Mouse (Mus musculus) forebrain, postnatal 0 days (tissue): ENCODE measurements around the gene Fbxo48. TPM values are rescaled to one million over a fixed set of nuclear protein-coding genes. Genes with fewer than 3 reads are reported as not detected.

ENCODE experiments used
- ATAC-seq: fragments of 200-750 bp; cut with Nextera tagmentation; 2 replicates; pipeline ENCODE4 v1.8.0; 2017; ENCODE audit warnings: mild to moderate bottlenecking, moderate library complexity
- DNase-seq: peaks from one replicate; pipeline ENCODE4 v3.0.0-alpha.2; 2015
- H3K27ac ChIP-seq: fragments of 300-500 bp; sonication (generic); 2 replicates; pipeline ENCODE4 v1.5.1; 2014; ENCODE audit warnings: low read depth, mild to moderate bottlenecking, antibody characterized with exemption, low read length, moderate library complexity, mixed read lengths
- H3K27me3 ChIP-seq: fragments of 300-500 bp; sonication (generic); 2 replicates; pipeline ENCODE4 v1.6.1; 2014; ENCODE audit warnings: mild to moderate bottlenecking, low read length, mixed read lengths; ENCODE audit not compliant: insufficient read depth
- H3K36me3 ChIP-seq: fragments of 300-500 bp; sonication (generic); 2 replicates; pipeline ENCODE4 v1.6.1; 2014; ENCODE audit warnings: mild to moderate bottlenecking, moderate library complexity; ENCODE audit not compliant: insufficient read depth
- H3K4me1 ChIP-seq: fragments of 300-500 bp; sonication (generic); 2 replicates; pipeline ENCODE4 v1.6.1; 2014; ENCODE audit warnings: antibody characterized with exemption; ENCODE audit not compliant: insufficient read depth
- H3K4me2 ChIP-seq: fragments of 300-500 bp; sonication (generic); 2 replicates; pipeline ENCODE4 v1.6.1; 2014; ENCODE audit warnings: low read depth, mild to moderate bottlenecking, moderate library complexity
- H3K4me3 ChIP-seq: fragments of 300-500 bp; sonication (generic); 2 replicates; pipeline ENCODE4 v1.5.1; 2014; ENCODE audit warnings: low read depth, low read length, mixed read lengths
- H3K9ac ChIP-seq: fragments of 300-500 bp; sonication (generic); 2 replicates; pipeline ENCODE4 v1.6.1; 2014; ENCODE audit warnings: mild to moderate bottlenecking
- H3K9me3 ChIP-seq: fragments of 300-500 bp; sonication (generic); 2 replicates; pipeline ENCODE4 v1.6.1; 2016; ENCODE audit warnings: low read length
- CTCF ChIP-seq: sonication (generic); IDR thresholded peaks from 2 replicates; pipeline ENCODE4 v1.5.1; 2016; ENCODE audit warnings: antibody characterized with exemption, control low read depth, low read depth
- WGBS: fragments of 180-500 bp; shearing (Covaris S2); extraction: QIAGEN DNeasy Blood & Tissue Kit; methylation state at CpG from one replicate; pipeline ENCODE4 v1.1.7; 2014; 5-methylcytosine and 5-hydroxymethylcytosine counted together
- polyA plus RNA-seq: library from polyadenylated mRNA; unstranded; fragments of >200 nt; fragmentation: Nextera tagmentation; extraction: Ambion mirVana; gene quantifications from 2 replicates; pipeline ENCODE4 v1.2.1, GENCODE M21; 2015
- total RNA-seq: library from RNA; depleted of rRNA; stranded (reverse); fragments of >200 nt; gene quantifications from 2 replicates; pipeline ENCODE4 v1.2.3, GENCODE M21; 2014

Fbxo48 gene
- total and polyA plus RNA-seq, 2 experiments from 2014 or later: 0.39 to 1.7 TPM

DNA sequence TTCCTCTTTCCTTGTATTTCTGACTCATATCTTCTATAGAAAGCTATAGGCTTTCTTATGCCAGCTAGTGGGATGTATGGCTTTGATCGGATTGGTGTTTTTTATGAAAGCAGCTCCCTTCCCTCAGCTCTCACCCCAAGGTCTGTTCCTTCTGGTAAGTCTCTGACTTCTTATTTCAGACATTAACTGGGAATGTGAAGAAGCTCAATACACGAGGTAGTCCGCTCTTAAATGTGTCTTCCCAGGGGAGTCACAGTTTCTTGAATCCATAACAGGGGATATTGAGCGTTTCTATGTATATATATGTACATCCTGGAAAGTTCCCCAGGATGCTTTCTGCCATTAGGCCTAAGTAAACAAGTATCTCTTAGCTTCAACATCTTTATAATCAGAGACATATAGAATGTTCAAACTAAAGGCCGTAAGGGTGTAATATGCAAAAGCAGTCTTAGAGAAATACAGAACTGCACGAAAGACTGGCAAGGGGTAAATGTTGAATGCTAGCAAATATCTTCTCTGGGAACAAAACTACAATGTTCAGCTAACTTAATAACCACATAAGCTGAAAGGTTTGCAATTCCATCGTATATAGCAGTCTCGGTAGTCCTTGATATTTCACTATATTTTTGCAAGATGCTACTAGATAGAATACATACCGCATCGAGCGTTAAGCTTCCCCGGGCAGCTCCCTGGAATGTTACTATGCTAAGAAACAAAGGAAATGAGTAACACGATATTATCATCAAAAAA lies 774 bp upstream of the Fbxo48 start:
- Histone ChIP-seq H3K4me1 (0 out of 2 replicates have a peak, but pooled peaks cover 3% of the 10 kb centered on the region), H3K9ac (peak overlapping the region; percentile 51; the same call in 1 of the 2 replicates), H3K4me2 (peak overlapping the region; percentile 88), H3K27ac (no peak overlapping the region), H3K4me3 (peak overlapping the region; percentile 73), H3K9me3 (no peaks in the 10 kb centered on the region), H3K36me3 (no peaks in the 10 kb centered on the region), H3K27me3 (no peaks in the 10 kb centered on the region)
- ATAC-seq (peak; percentile 15; the same call in 1 of the 2 replicates), DNase-seq (no peak)
- WGBS: 44% methylated on average over 13 of the region's 13 CpGs
- no peak for TF ChIP-seq CTCF

- ATAC-seq: 0 out of 2 replicates have a peak, but pooled peaks have one; percentile 3
- DNase-seq: peak; percentile 4
- peak overlapping the region; percentile 51 for H3K9ac ChIP-seq
- H3K4me1 ChIP-seq: 0 out of 2 replicates have a peak, but pooled peaks cover 3% of the 10 kb centered on the region
- peak overlapping the region; percentile 88 for H3K4me2 ChIP-seq
- no peak overlapping the region for H3K27ac ChIP-seq
- no peaks in the 10 kb centered on the region for H3K9me3 ChIP-seq
- no peaks in the 10 kb centered on the region for H3K36me3 ChIP-seq
- 4% methylated on average over 9 of the region's 9 CpGs for WGBS
- no peaks in the 10 kb centered on the region for H3K27me3 ChIP-seq
- TF ChIP-seq CTCF: no peak
- H3K4me3 ChIP-seq: peak overlapping the region; percentile 73
Observed at GRCm38 (mm10) chr11:16951761-16952010, 511 bp downstream of the Fbxo48 start.

GRCm38 (mm10) chr11:16956115-16956862 lies 5.1 kb downstream of the Fbxo48 start:
- H3K4me3 ChIP-seq: no peak overlapping the region
- 0 out of 2 replicates have a peak, but pooled peaks cover 3% of the 10 kb centered on the region for H3K4me1 ChIP-seq
- DNase-seq (no peak), ATAC-seq (no peak)
- H3K9ac ChIP-seq: no peak overlapping the region
- H3K4me2 ChIP-seq: no peak overlapping the region
- 92% methylated on average over 6 of the region's 6 CpGs for WGBS
- no peaks in the 10 kb centered on the region for H3K9me3 ChIP-seq
- no peaks in the 10 kb centered on the region for H3K36me3 ChIP-seq
- H3K27ac ChIP-seq: no peak overlapping the region
- H3K27me3 ChIP-seq: no peaks in the 10 kb centered on the region
- TF ChIP-seq CTCF: no peak

GRCm38 (mm10) chr11:16957030-16957429 lies 5.9 kb downstream of the Fbxo48 start:
- no peaks in the 10 kb centered on the region for H3K4me1 ChIP-seq
- no peak for TF ChIP-seq CTCF
- no peak overlapping the region for H3K4me3 ChIP-seq
- H3K36me3 ChIP-seq: no peaks in the 10 kb centered on the region
- DNase-seq: no peak
- no peaks in the 10 kb centered on the region for H3K27me3 ChIP-seq
- H3K9me3 ChIP-seq: no peaks in the 10 kb centered on the region
- H3K9ac ChIP-seq: no peak overlapping the region
- 95% methylated on average over 6 of the region's 6 CpGs for WGBS
- H3K4me2 ChIP-seq: no peak overlapping the region
- H3K27ac ChIP-seq: no peak overlapping the region
- ATAC-seq: no peak

- H3K27ac ChIP-seq: no peak overlapping the region
- H3K4me1 ChIP-seq: no peaks in the 10 kb centered on the region
- no peak for DNase-seq
- H3K9me3 ChIP-seq: no peaks in the 10 kb centered on the region
- H3K27me3 ChIP-seq: no peaks in the 10 kb centered on the region
- no peak for ATAC-seq
- TF ChIP-seq CTCF: no peak
- no peaks in the 10 kb centered on the region for H3K36me3 ChIP-seq
- WGBS: 95% methylated on average over 1 of the region's 1 CpGs
- no peak overlapping the region for H3K9ac ChIP-seq
- H3K4me3 ChIP-seq: no peak overlapping the region
- H3K4me2 ChIP-seq: no peak overlapping the region
Observed at GRCm38 (mm10) chr11:16958520-16958919, 7.3 kb downstream of the Fbxo48 start.

GRCm38 (mm10) chr11:16967806-16968205 lies 16.6 kb downstream of the Fbxo48 start:
- no peak overlapping the region for H3K27ac ChIP-seq
- H3K4me2 ChIP-seq: no peak overlapping the region
- no peaks in the 10 kb centered on the region for H3K27me3 ChIP-seq
- H3K4me3 ChIP-seq: no peak overlapping the region
- H3K36me3 ChIP-seq: no peaks in the 10 kb centered on the region
- no peaks in the 10 kb centered on the region for H3K9me3 ChIP-seq
- peak; percentile 67 for TF ChIP-seq CTCF
- H3K4me1 ChIP-seq: no peaks in the 10 kb centered on the region
- ATAC-seq: peak; percentile 79; the same call in 1 of the 2 replicates
- DNase-seq: peak; percentile 51
- WGBS: 41% methylated on average over 2 of the region's 2 CpGs
- H3K9ac ChIP-seq: no peak overlapping the region

DNA sequence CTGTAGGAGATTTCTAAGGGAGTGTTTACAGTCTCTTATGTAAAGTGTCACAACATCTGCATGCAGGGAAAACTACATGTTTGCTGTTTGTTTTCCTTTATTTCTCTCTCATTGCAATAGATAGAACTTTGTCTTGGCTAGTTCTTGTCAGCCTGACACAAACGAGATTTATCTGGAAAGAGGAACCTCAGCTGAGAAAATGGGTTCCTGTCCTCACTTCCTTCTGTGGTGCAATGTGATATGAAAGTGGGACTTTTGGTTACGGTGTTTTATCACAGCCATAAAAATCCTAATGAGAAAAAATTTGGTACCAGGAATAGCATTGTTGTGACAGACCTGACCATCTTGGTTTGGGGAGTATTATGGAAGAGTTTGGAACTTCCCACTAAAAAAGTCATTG lies 18.5 kb downstream of the Fbxo48 start:
- 66% methylated on average over 2 of the region's 2 CpGs for WGBS
- Histone ChIP-seq H3K4me2 (no peak overlapping the region), H3K36me3 (no peaks in the 10 kb centered on the region), H3K27me3 (no peaks in the 10 kb centered on the region), H3K4me1 (no peaks in the 10 kb centered on the region), H3K27ac (no peak overlapping the region), H3K4me3 (no peak overlapping the region), H3K9me3 (no peaks in the 10 kb centered on the region), H3K9ac (no peak overlapping the region)
- DNase-seq (no peak), ATAC-seq (no peak)
- no peak for TF ChIP-seq CTCF
